Mouse (Mus musculus) limb, embryonic 12.5 days (tissue): ENCODE data around the gene Parvb. TPM values are rescaled to one million over a fixed set of nuclear protein-coding genes. Genes with fewer than 3 reads are reported as not detected.

Experiments used
- ATAC-seq: fragments of 200-750 bp; cut with Nextera tagmentation; 2 replicates; pipeline ENCODE4 v1.8.0; 2017; ENCODE audit warnings: low read depth, moderate TSS enrichment; ENCODE audit not compliant: insufficient number of reproducible peaks, insufficient read depth, low FRiP score, low TSS enrichment
- H3K27ac ChIP-seq: fragments of 300-500 bp; sonication (generic); 2 replicates; pipeline ENCODE4 v1.5.1; 2016; ENCODE audit warnings: mild to moderate bottlenecking, moderate library complexity
- H3K27me3 ChIP-seq: fragments of 300-500 bp; sonication (generic); 2 replicates; pipeline ENCODE4 v1.6.1; 2016; ENCODE audit warnings: mild to moderate bottlenecking, moderate library complexity
- H3K36me3 ChIP-seq: fragments of 300-500 bp; sonication (generic); 2 replicates; pipeline ENCODE4 v1.6.1; 2016; ENCODE audit warnings: mild to moderate bottlenecking, moderate library complexity
- H3K4me1 ChIP-seq: fragments of 300-500 bp; sonication (generic); replicated peaks from 2 replicates; pipeline ENCODE4 v1.6.1; 2016
- H3K4me2 ChIP-seq: fragments of 300-500 bp; sonication (generic); 2 replicates; pipeline ENCODE4 v1.6.1; 2016; ENCODE audit warnings: mild to moderate bottlenecking, moderate library complexity
- H3K4me3 ChIP-seq: fragments of 300-500 bp; sonication (generic); replicated peaks from 2 replicates; pipeline ENCODE4 v1.5.1; 2016; ENCODE audit warnings: mild to moderate bottlenecking
- H3K9ac ChIP-seq: fragments of 300-500 bp; sonication (generic); replicated peaks from 2 replicates; pipeline ENCODE4 v1.6.1; 2016; ENCODE audit warnings: mild to moderate bottlenecking, moderate library complexity
- H3K9me3 ChIP-seq: fragments of 300-500 bp; sonication (generic); 2 replicates; pipeline ENCODE4 v1.6.1; 2016; ENCODE audit warnings: mild to moderate bottlenecking, moderate library complexity
- WGBS: fragments of 180-500 bp; shearing (Covaris S2); methylation state at CpG from one replicate; pipeline ENCODE4 v1.1.7; 2016; 5-methylcytosine and 5-hydroxymethylcytosine counted together
- polyA plus RNA-seq: library from polyadenylated mRNA; unstranded; fragments of >200 nt; fragmentation: Nextera tagmentation; extraction: Ambion mirVana; gene quantifications from 2 replicates; pipeline ENCODE4 v1.2.1, GENCODE M21; 2016

Gene Parvb
- polyA plus RNA-seq, 1 experiment from 2014 or later: 3.9 TPM

DNA sequence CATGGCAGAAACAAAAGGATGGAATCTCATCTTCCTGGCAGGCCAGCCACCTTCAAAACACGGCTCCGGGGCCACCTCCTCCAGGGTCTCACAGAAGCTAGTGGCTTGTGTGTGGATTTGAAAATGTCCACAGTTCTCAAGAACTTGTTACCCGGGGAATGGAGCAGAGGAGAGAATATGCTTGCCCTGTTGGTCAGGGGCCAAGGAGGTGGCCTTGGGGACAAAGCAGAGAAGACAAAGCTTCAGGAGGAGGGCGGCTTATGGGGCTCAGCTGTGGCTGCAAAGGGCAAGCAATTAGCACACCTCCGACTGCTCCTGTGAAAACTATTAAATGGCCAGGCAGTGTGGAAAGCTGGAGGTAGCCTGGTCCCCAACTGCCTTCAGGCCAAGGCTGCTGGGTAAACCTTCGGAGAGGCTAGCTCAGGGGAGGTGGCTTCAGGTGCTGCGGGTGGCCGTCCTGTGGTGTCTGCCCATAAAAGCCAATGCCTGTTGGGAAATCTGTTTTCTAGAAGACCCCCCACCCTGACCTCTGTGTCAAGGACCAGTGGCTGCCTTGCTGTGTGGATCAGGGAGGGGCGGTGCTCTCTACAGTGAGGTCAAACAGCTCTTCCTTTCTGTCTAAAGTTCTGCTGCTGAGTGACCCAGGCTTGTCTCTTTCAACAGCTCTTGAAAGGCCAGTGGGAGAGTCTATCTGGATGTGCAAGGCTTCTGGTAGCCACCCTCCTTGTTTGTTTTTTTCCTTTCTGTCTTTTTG is 26.9 kb downstream of the Parvb start:
- H3K4me2 ChIP-seq: no peak overlapping the region
- WGBS: 37% methylated on average over 9 of the region's 9 CpGs
- ATAC-seq: 0 out of 2 replicates have a peak, but pooled peaks have one; percentile 24
- H3K4me3 ChIP-seq: no peak overlapping the region
- peaks cover 33% of the 10 kb centered on the region for H3K4me1 ChIP-seq
- H3K36me3 ChIP-seq: no peaks in the 10 kb centered on the region
- no peak overlapping the region for H3K9ac ChIP-seq
- H3K9me3 ChIP-seq: no peaks in the 10 kb centered on the region
- H3K27ac ChIP-seq: 0 out of 2 replicates have a peak overlapping the region, but pooled peaks have one; percentile 23
- H3K27me3 ChIP-seq: no peaks in the 10 kb centered on the region

- whole genome bisulfite sequencing: 34% methylated on average over 22 of the region's 22 CpGs
- ATAC-seq: no peak
- Histone ChIP-seq H3K27ac (no peak overlapping the region), H3K9ac (no peak overlapping the region), H3K4me3 (no peak overlapping the region), H3K4me2 (no peak overlapping the region), H3K9me3 (no peaks in the 10 kb centered on the region), H3K27me3 (no peaks in the 10 kb centered on the region), H3K36me3 (no peaks in the 10 kb centered on the region), H3K4me1 (peaks cover 35% of the 10 kb centered on the region)
Measured at GRCm38 (mm10) chr15:84260123-84260822, 28.4 kb downstream of the Parvb start.

- Histone ChIP-seq H3K4me1 (peaks cover 31% of the 10 kb centered on the region), H3K9me3 (no peaks in the 10 kb centered on the region), H3K27me3 (no peaks in the 10 kb centered on the region), H3K4me3 (no peak overlapping the region), H3K9ac (no peak overlapping the region), H3K27ac (no peak overlapping the region), H3K36me3 (no peaks in the 10 kb centered on the region), H3K4me2 (no peak overlapping the region)
- WGBS: 93% methylated on average over 6 of the region's 6 CpGs
- ATAC-seq: no peak
Measured at GRCm38 (mm10) chr15:84262630-84263029, 30.8 kb downstream of the Parvb start.

GRCm38 (mm10) chr15:84263573-84263972 is 31.7 kb downstream of the Parvb start:
- 77% methylated on average over 2 of the region's 2 CpGs for WGBS
- no peak for ATAC-seq

GRCm38 (mm10) chr15:84265141-84265540 is 33.3 kb downstream of the Parvb start:
- Histone ChIP-seq H3K9ac (no peak overlapping the region), H3K4me1 (peaks cover 15% of the 10 kb centered on the region), H3K27ac (no peak overlapping the region), H3K27me3 (no peaks in the 10 kb centered on the region), H3K4me2 (no peak overlapping the region), H3K9me3 (no peaks in the 10 kb centered on the region), H3K4me3 (no peak overlapping the region), H3K36me3 (no peaks in the 10 kb centered on the region)
- WGBS: 70% methylated on average over 11 of the region's 11 CpGs
- ATAC-seq: no peak

More at GRCm38 (mm10) chr15:84263573-84263972, 31.7 kb downstream of the Parvb start:
- no peak overlapping the region for H3K9ac ChIP-seq
- H3K4me3 ChIP-seq: no peak overlapping the region
- no peak overlapping the region for H3K27ac ChIP-seq
- H3K9me3 ChIP-seq: no peaks in the 10 kb centered on the region
- peaks cover 25% of the 10 kb centered on the region for H3K4me1 ChIP-seq
- H3K27me3 ChIP-seq: no peaks in the 10 kb centered on the region
- no peaks in the 10 kb centered on the region for H3K36me3 ChIP-seq
- H3K4me2 ChIP-seq: no peak overlapping the region

DNA sequence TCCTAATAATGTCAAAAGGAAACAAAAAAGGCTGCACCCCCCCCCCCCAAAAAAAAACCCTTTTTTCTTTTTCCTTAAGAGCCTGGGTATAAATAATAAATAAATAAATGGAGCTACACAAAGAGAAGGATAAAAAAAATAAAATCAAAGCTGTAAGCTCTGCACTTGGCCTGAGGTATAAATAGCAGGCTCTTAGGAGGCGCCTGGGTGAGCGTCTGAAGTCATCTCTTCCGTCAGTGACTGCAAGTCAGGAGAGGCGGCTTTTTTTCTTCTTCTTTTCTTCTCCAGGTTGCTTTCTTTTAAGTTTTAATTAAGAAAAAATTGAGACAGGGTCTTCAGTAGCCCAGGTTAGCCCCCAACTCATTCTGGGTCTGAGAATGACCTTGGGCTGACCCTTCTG is 34.4 kb downstream of the Parvb start:
- 85% methylated on average over 4 of the region's 4 CpGs for WGBS
- Histone ChIP-seq H3K4me2 (no peak overlapping the region), H3K4me1 (peaks cover 13% of the 10 kb centered on the region), H3K27ac (no peak overlapping the region), H3K9me3 (no peaks in the 10 kb centered on the region), H3K4me3 (no peak overlapping the region), H3K36me3 (no peaks in the 10 kb centered on the region), H3K27me3 (no peaks in the 10 kb centered on the region), H3K9ac (no peak overlapping the region)
- no peak for ATAC-seq

DNA sequence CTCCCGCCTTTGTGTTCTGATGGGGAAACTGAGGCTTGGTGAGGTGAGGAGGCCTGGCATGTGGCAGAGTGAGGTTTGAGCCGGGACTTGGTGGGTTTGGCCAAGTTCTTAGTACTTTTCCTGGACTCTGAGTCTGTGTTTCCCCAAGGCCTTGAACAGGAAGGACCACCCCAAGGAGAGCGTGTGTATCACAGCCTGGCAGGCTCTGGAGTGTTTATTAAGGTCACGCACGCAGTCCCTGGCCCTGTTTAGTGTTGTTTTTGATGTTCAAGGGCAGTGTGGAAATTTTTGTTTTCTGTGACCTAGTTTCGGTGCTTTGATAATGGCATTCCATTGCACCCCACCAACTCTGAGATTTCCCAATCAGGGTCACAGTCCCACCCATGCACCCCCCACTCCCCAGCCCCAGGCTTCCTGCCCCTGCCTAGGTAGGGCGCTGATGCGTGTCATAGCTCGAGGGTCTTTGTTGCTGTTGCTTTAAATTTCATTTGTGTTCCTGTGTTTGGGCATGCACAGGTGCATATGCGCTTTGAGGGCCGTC is 35.9 kb downstream of the Parvb start:
- Histone ChIP-seq H3K36me3 (no peaks in the 10 kb centered on the region), H3K4me2 (no peak overlapping the region), H3K27me3 (no peaks in the 10 kb centered on the region), H3K4me3 (no peak overlapping the region), H3K27ac (no peak overlapping the region), H3K9ac (no peak overlapping the region), H3K4me1 (peaks cover 13% of the 10 kb centered on the region), H3K9me3 (no peaks in the 10 kb centered on the region)
- WGBS: 90% methylated on average over 11 of the region's 11 CpGs
- no peak for ATAC-seq

DNA sequence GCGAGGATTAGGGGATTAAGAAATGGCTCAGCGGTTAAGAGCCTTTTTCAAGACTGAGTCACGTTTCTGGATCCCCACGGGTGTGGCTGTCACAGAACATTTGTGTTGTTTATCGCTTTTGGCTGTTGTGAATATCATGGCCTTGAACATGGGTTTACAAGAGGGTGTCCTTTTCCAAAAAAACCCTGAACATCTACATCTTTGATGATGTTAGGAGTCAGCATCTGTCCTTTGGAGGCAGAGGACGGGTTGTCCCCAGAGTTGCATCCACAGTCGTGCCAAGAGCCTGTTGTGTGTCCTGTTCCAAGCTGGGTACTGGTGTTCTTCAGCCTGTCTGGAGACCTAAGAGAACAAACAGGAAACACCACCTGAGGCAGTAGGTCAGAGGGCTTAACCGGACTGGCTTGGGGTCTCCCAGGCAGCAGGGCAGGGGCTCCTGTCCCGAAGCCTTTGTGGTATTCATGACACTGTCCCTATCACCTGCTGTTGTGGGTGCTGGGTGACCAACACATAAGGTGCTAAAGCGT is 37.3 kb downstream of the Parvb start:
- Histone ChIP-seq H3K9me3 (no peaks in the 10 kb centered on the region), H3K4me2 (no peak overlapping the region), H3K4me3 (no peak overlapping the region), H3K4me1 (peaks cover 13% of the 10 kb centered on the region), H3K27ac (no peak overlapping the region), H3K27me3 (no peaks in the 10 kb centered on the region), H3K36me3 (peaks cover 3% of the 10 kb centered on the region), H3K9ac (no peak overlapping the region)
- no peak for ATAC-seq
- WGBS: 83% methylated on average over 10 of the region's 10 CpGs

GRCm38 (mm10) chr15:84270032-84270431 is 38.2 kb downstream of the Parvb start:
- Histone ChIP-seq H3K27me3 (no peaks in the 10 kb centered on the region), H3K27ac (no peak overlapping the region), H3K4me1 (peaks cover 13% of the 10 kb centered on the region), H3K9ac (no peak overlapping the region), H3K36me3 (peaks cover 7% of the 10 kb centered on the region), H3K4me2 (no peak overlapping the region), H3K4me3 (no peak overlapping the region), H3K9me3 (no peaks in the 10 kb centered on the region)
- WGBS: 89% methylated on average over 4 of the region's 5 CpGs
- ATAC-seq: no peak

DNA sequence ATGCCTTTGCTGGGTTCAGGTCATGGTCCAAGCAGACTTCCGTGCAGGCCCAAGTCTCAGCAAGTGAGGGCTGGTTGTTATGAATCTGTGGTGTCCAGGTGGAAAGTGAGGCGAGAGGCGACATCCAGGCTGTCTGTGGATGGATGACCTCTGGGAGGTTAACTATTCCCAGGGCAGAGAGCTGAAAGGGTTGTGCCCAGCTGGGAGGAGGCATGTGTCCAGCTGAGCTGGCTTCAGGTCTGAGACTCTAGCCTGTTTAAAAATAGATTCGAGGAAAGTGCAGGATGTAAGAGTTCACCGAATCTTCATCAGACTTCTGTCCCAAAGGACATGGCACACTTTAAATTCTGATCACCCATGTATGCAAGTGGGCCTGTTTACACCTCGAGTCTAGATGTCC is 38.6 kb downstream of the Parvb start:
- ATAC-seq: no peak
- Histone ChIP-seq H3K36me3 (peaks cover 7% of the 10 kb centered on the region), H3K4me1 (peaks cover 9% of the 10 kb centered on the region), H3K4me3 (no peak overlapping the region), H3K27me3 (no peaks in the 10 kb centered on the region), H3K27ac (no peak overlapping the region), H3K9ac (no peak overlapping the region), H3K9me3 (no peaks in the 10 kb centered on the region), H3K4me2 (no peak overlapping the region)
- WGBS: 84% methylated on average over 6 of the region's 6 CpGs

DNA sequence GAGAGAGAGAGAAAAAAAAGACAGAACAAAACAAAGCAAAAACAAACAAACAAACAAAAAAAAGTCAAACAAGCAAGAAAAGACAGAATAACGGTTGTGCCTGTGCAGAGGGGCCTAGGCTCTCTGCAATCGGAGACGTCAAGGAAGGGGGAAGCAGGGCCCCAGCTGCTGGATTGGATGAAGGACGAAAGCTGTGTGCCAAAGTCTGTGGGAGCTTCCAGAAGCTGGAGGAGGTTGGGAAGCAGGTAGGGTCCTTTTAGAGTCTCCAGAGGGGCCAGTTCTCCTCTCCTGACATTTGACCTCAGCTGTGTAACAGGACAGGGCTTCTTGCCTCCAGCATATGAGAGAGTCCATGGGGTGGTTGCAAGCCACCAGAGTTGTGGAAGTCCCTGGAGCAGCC is 44.2 kb downstream of the Parvb start:
- Histone ChIP-seq H3K27me3 (no peaks in the 10 kb centered on the region), H3K9ac (no peak overlapping the region), H3K4me3 (no peak overlapping the region), H3K27ac (no peak overlapping the region), H3K4me1 (no peaks in the 10 kb centered on the region), H3K4me2 (no peak overlapping the region), H3K36me3 (peaks cover 7% of the 10 kb centered on the region), H3K9me3 (no peaks in the 10 kb centered on the region)
- WGBS: 83% methylated on average over 4 of the region's 4 CpGs
- no peak for ATAC-seq
